Mouse (Mus musculus): ENCODE measurements around the gene Eml6. TPM values are rescaled to one million over a fixed set of nuclear protein-coding genes. Genes with fewer than 3 reads are reported as not detected.
A peak's percentile ranks its signal among the peaks of the same experiment; 100 is the strongest.
"Not testable (repeated sequence)": the region's sequence is repeated elsewhere in the genome, so short reads cannot be mapped to it uniquely, and the experiment has no call there.

Eml6 gene
- total and polyA plus RNA-seq, 2 experiments from 2014 or later = 0.63 to 10.6 TPM

GRCm38 (mm10) chr11:29840606-29841227, 185.1 kb downstream of the Eml6 start:
- Histone ChIP-seq H3K36me3 (replicated peaks; ENCODE audit: control insufficient read depth, insufficient read depth, low read length) (no peaks in the 10 kb centered on the region), H3K27me3 (ENCODE audit: control insufficient read depth, insufficient read depth, low read length) (no peaks in the 10 kb centered on the region), H3K4me1 (ENCODE audit: control insufficient read depth, insufficient read depth) (0 out of 2 replicates have a peak, but pooled peaks cover 7% of the 10 kb centered on the region), H3K4me3 (ENCODE audit: low read depth, low read length) (no peak overlapping the region), H3K9ac (replicated peaks; ENCODE audit: low read depth, low read length) (no peak overlapping the region), H3K9me3 (replicated peaks; ENCODE audit: control insufficient read depth, low read length) (no peaks in the 10 kb centered on the region), H3K4me2 (ENCODE audit: low read depth, low read length) (no peak overlapping the region), H3K27ac (ENCODE audit: low read depth) (peak overlapping the region; percentile 73)
- no peak for TF ChIP-seq EP300 (IDR thresholded peaks at IDR 0.05; ENCODE audit: low read depth)
- TF ChIP-seq CTCF (IDR thresholded peaks at IDR 0.05; ENCODE audit: low read depth) = no peak
- 90% methylated on average over 3 of the region's 3 CpGs for WGBS
- DNase-seq (ENCODE audit: low spot score) (no peak), ATAC-seq (ENCODE audit: insufficient read depth, low read depth) (no peak)

- Histone ChIP-seq H3K27ac (ENCODE audit: low read depth) (peak overlapping the region; percentile 73), H3K9ac (replicated peaks; ENCODE audit: low read depth, low read length) (no peak overlapping the region), H3K4me2 (ENCODE audit: low read depth, low read length) (no peak overlapping the region), H3K4me1 (ENCODE audit: control insufficient read depth, insufficient read depth) (0 out of 2 replicates have a peak, but pooled peaks cover 7% of the 10 kb centered on the region), H3K36me3 (replicated peaks; ENCODE audit: control insufficient read depth, insufficient read depth, low read length) (no peaks in the 10 kb centered on the region), H3K4me3 (ENCODE audit: low read depth, low read length) (no peak overlapping the region), H3K27me3 (ENCODE audit: control insufficient read depth, insufficient read depth, low read length) (no peaks in the 10 kb centered on the region), H3K9me3 (replicated peaks; ENCODE audit: control insufficient read depth, low read length) (no peaks in the 10 kb centered on the region)
- DNase-seq (ENCODE audit: low spot score) = peak; percentile 99
- no peak for TF ChIP-seq CTCF (IDR thresholded peaks at IDR 0.05; ENCODE audit: low read depth)
- peak; percentile 86 for TF ChIP-seq EP300 (IDR thresholded peaks at IDR 0.05; ENCODE audit: low read depth)
- peak; percentile 99 for ATAC-seq (ENCODE audit: insufficient read depth, low read depth)
- WGBS = 5% methylated on average over 3 of the region's 3 CpGs
These were observed 186.1 kb downstream of the Eml6 start for GRCm38 (mm10) chr11:29839781-29840180.

- 0 out of 2 replicates have a peak, but pooled peaks cover 7% of the 10 kb centered on the region for H3K4me1 ChIP-seq (ENCODE audit: control insufficient read depth, insufficient read depth)
- H3K9me3 ChIP-seq (replicated peaks; ENCODE audit: control insufficient read depth, low read length) = no peaks in the 10 kb centered on the region
- H3K9ac ChIP-seq (replicated peaks; ENCODE audit: low read depth, low read length) = no peak overlapping the region
- TF ChIP-seq EP300 (IDR thresholded peaks at IDR 0.05; ENCODE audit: low read depth) = no peak
- TF ChIP-seq CTCF (IDR thresholded peaks at IDR 0.05; ENCODE audit: low read depth) = no peak
- H3K4me3 ChIP-seq (ENCODE audit: low read depth, low read length) = no peak overlapping the region
- no peaks in the 10 kb centered on the region for H3K36me3 ChIP-seq (replicated peaks; ENCODE audit: control insufficient read depth, insufficient read depth, low read length)
- H3K27ac ChIP-seq (ENCODE audit: low read depth) = no peak overlapping the region
- no peak for DNase-seq (ENCODE audit: low spot score)
- no peaks in the 10 kb centered on the region for H3K27me3 ChIP-seq (ENCODE audit: control insufficient read depth, insufficient read depth, low read length)
- ATAC-seq (ENCODE audit: insufficient read depth, low read depth) = no peak
- H3K4me2 ChIP-seq (ENCODE audit: low read depth, low read length) = no peak overlapping the region
These were observed 188.8 kb downstream of the Eml6 start for GRCm38 (mm10) chr11:29837066-29837465.

GRCm38 (mm10) chr11:29827729-29828128, 198.1 kb downstream of the Eml6 start:
- no peak for DNase-seq (ENCODE audit: low spot score)
- TF ChIP-seq EP300 (IDR thresholded peaks at IDR 0.05; ENCODE audit: low read depth) = no peak
- no peak for TF ChIP-seq CTCF (IDR thresholded peaks at IDR 0.05; ENCODE audit: low read depth)
- H3K4me1 ChIP-seq (ENCODE audit: control insufficient read depth, insufficient read depth) = peaks cover 7% of the 10 kb centered on the region
- no peak overlapping the region for H3K27ac ChIP-seq (ENCODE audit: low read depth)
- no peak overlapping the region for H3K4me2 ChIP-seq (ENCODE audit: low read depth, low read length)
- 68% methylated on average over 2 of the region's 2 CpGs for WGBS
- no peak for ATAC-seq (ENCODE audit: insufficient read depth, low read depth)
- no peak overlapping the region for H3K9ac ChIP-seq (replicated peaks; ENCODE audit: low read depth, low read length)
- no peak overlapping the region for H3K4me3 ChIP-seq (ENCODE audit: low read depth, low read length)
- no peaks in the 10 kb centered on the region for H3K36me3 ChIP-seq (replicated peaks; ENCODE audit: control insufficient read depth, insufficient read depth, low read length)
- H3K9me3 ChIP-seq (replicated peaks; ENCODE audit: control insufficient read depth, low read length) = no peaks in the 10 kb centered on the region
- H3K27me3 ChIP-seq (ENCODE audit: control insufficient read depth, insufficient read depth, low read length) = no peaks in the 10 kb centered on the region

- H3K4me2 ChIP-seq (ENCODE audit: low read depth, low read length) = no peak overlapping the region
- H3K9ac ChIP-seq (replicated peaks; ENCODE audit: low read depth, low read length) = no peak overlapping the region
- TF ChIP-seq EP300 (IDR thresholded peaks at IDR 0.05; ENCODE audit: low read depth) (no peak), CTCF (IDR thresholded peaks at IDR 0.05; ENCODE audit: low read depth) (no peak)
- no peak overlapping the region for H3K4me3 ChIP-seq (ENCODE audit: low read depth, low read length)
- no peak for DNase-seq (ENCODE audit: low spot score)
- no peaks in the 10 kb centered on the region for H3K9me3 ChIP-seq (replicated peaks; ENCODE audit: control insufficient read depth, low read length)
- H3K27ac ChIP-seq (ENCODE audit: low read depth) = no peak overlapping the region
- no peaks in the 10 kb centered on the region for H3K27me3 ChIP-seq (ENCODE audit: control insufficient read depth, insufficient read depth, low read length)
- WGBS = 89% methylated on average over 1 of the region's 1 CpGs
- H3K36me3 ChIP-seq (replicated peaks; ENCODE audit: control insufficient read depth, insufficient read depth, low read length) = no peaks in the 10 kb centered on the region
- H3K4me1 ChIP-seq (ENCODE audit: control insufficient read depth, insufficient read depth) = peaks cover 7% of the 10 kb centered on the region
- no peak for ATAC-seq (ENCODE audit: insufficient read depth, low read depth)
These were observed 199.8 kb downstream of the Eml6 start for GRCm38 (mm10) chr11:29826001-29826400.

- not testable (repeated sequence) for H3K27ac ChIP-seq (ENCODE audit: low read depth); ATAC-seq (ENCODE audit: insufficient read depth, low read depth); DNase-seq (ENCODE audit: low spot score); H3K36me3 ChIP-seq (replicated peaks; ENCODE audit: control insufficient read depth, insufficient read depth, low read length); H3K4me1 ChIP-seq (ENCODE audit: control insufficient read depth, insufficient read depth); H3K9me3 ChIP-seq (replicated peaks; ENCODE audit: control insufficient read depth, low read length); H3K9ac ChIP-seq (replicated peaks; ENCODE audit: low read depth, low read length); H3K27me3 ChIP-seq (ENCODE audit: control insufficient read depth, insufficient read depth, low read length)
- 23% methylated on average over 21 of the region's 21 CpGs for WGBS
- Histone ChIP-seq H3K4me3 (ENCODE audit: low read depth, low read length) (peak within 1 kb of the TSS; percentile 30), H3K4me2 (ENCODE audit: low read depth, low read length) (peak within 1 kb of the TSS; percentile 58)
These were observed 200.5 kb downstream of the Eml6 start, which contains the start of gene 4931440F15Rik for GRCm38 (mm10) chr11:29825271-29825718. TSS of gene 4931440F15Rik (minus strand) at chr11:29825668.

- H3K4me1 ChIP-seq (ENCODE audit: control insufficient read depth, insufficient read depth); H3K9ac ChIP-seq (replicated peaks; ENCODE audit: low read depth, low read length); H3K27ac ChIP-seq (ENCODE audit: low read depth); DNase-seq (ENCODE audit: low spot score); H3K36me3 ChIP-seq (replicated peaks; ENCODE audit: control insufficient read depth, insufficient read depth, low read length); H3K9me3 ChIP-seq (replicated peaks; ENCODE audit: control insufficient read depth, low read length); H3K27me3 ChIP-seq (ENCODE audit: control insufficient read depth, insufficient read depth, low read length): not testable (repeated sequence)
- H3K4me3 ChIP-seq (ENCODE audit: low read depth, low read length) = peak overlapping the region; percentile 30
- H3K4me2 ChIP-seq (ENCODE audit: low read depth, low read length) = peak overlapping the region; percentile 58
- WGBS = 8% methylated on average over 61 of the region's 62 CpGs
- peak; percentile 44 for ATAC-seq (ENCODE audit: insufficient read depth, low read depth)
These were observed 201.2 kb downstream of the Eml6 start for GRCm38 (mm10) chr11:29824474-29825270.
